Mouse (Mus musculus) frontal cortex, adult 2 months (tissue): Measurements from ENCODE around the gene Wdfy1. TPM values are rescaled to one million over a fixed set of nuclear protein-coding genes. Genes with fewer than 3 reads are reported as not detected.

Experiments used
- DNase-seq, 2 experiments: peaks; one replicate each; pipeline ENCODE4 v3.0.0; 2022; ENCODE audit warnings: low spot score in 1 of 2; ENCODE audit errors: extremely low spot score in 1 of 2
- polyA plus RNA-seq: library from polyadenylated mRNA; depleted of rRNA; stranded (reverse); fragments of >200 nt; gene quantifications from 2 replicates; pipeline ENCODE4 v1.2.3, GENCODE M21; 2012; rRNA removed

Gene Wdfy1
- polyA plus RNA-seq, 1 experiment: 34.3 TPM

DNA sequence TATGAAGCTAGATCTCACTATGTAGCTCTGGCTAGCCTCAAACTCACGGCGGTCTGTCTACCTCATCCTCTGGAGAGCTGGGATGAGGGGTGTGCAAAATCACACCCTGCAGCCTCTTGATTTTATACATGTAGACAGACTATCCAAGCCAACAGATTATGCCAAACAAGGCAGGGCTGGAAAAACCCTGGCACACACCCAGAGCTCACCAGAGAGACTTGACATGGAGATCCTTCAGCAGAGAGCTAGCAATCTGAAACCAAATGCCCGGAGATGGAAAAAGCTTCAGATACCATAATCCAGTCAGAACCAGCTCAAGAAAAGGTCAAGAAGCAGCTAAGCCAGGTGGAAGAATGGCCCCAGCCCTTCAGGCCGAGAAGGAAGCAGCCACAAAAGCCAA lies 111.0 kb downstream of the Wdfy1 start:
- no peak for DNase-seq

DNA sequence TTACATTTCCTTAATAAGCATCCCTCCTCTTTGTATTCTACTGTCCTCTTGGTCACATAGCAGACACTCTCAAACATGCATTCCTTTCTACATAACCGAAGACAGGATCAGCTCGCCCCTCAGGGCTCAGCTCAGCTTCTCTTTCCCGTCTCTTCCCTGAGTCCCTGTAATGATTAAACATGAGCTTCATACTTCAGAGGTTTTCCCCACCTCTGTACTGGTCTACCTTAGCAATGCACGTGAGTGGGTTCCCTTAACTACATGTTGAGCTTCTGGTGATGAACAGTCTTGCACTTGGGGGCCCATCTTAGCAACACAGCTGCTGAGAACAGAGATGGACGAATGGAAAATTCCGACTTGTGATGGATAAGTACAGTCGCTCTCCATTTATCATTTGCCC lies 116.3 kb downstream of the Wdfy1 start:
- DNase-seq: no peak

DNA sequence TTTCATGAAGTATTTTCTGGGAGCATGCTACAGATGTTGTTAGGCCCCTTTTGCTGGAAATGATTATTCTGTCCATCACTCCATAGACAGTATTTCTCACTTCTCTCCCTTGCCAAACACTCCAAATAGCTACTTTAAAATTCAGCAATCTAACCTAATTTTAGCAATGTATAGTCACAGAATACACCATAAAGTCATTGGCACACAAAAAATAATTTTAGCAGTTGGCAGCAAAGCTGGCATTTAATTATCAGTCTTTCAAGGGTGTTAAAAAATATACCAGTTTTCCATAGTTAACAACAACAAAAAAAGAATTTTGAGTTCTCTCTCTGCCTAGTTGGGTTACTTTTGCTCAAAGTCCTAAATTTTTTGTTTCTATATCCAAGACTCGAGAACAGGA lies 118.5 kb downstream of the Wdfy1 start:
- DNase-seq: peak in 1 of 2 experiments; percentile 50

DNA sequence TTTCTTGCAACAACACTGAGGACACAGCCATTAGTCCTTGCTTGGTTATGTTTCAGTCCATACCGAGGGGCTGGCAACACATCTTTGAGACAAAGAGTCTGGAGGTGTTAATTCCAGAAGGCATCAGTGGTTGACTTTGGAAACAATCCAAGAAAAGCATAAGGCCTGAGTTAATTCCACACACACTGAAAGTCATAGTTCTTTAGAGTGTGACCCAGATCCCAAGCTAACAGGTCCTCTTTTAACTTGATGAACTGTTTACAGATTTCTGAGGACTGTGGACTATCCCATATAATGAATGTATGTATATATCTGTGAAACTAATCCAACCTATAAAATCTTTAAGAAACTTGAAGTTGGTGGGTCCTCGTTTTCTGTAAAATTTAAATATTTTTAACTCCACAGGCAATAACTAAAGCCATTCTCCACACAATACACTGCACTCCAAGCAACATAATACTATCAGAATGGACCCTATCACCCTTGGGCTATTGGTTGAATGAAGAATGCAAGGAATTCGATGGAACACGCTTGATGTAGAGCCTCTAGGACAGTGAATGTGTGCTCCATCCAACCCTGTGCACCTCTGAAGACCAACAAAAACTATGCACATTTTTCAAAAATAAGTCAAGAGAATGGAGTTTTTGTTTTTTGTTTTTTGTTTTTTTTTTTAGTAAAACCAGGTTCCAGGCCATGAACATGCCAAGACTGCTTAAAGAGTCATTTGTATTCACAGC lies 120.0 kb downstream of the Wdfy1 start:
- DNase-seq: no peak

DNA sequence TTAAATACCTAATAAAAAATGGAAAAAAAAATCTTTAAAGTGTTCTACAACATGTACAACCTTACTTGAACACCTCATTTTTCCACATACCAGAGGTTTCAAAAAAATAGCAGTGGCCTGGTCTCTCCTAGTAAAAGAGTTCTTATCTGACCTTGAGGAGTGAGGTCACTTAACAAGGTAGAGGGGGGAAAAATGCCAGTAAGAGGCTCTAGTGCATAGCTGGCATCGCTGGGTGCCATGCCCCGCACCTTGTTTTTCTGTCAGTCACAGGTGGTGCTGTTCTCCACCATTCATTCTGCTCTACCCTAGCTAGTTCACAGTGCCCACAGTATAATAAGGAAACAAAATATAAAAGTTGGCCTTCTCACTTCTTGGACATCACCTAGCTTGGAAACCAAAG lies 121.0 kb downstream of the Wdfy1 start:
- DNase-seq: no peak

Other genes with a start within 250 kb of the Wdfy1 start
- 1.8 and 2.4 TPM in 2 replicates for gene Ap1s3, start 104.2 kb downstream of the Wdfy1 start, polyA plus RNA-seq
- 24.1 and 25.2 TPM in 2 replicates for gene Mrpl44, start 125 bp downstream of the Wdfy1 start, polyA plus RNA-seq
- gene Serpine2, start 85.0 kb upstream of the Wdfy1 start, polyA plus RNA-seq: 198 and 207 TPM in 2 replicates